Comparison of ENCODE assay signal across 8 mouse cellular contexts in genomic region chrX:121232142-121233000, GRCm38 (mm10).
DNase-seq lines count a peak whose midpoint lies in the region; ATAC-seq and TF ChIP-seq lines count a peak whose summit lies in the region.

No protein-coding gene starts in this region.

- no peaks in the 10 kb centered on the region for H3K4me1 ChIP-seq in lung, embryonic 14.5 days (ENCODE audit: insufficient read depth)
- H3K4me1 ChIP-seq in embryonic facial prominence, embryonic 14.5 days (ENCODE audit: control insufficient read depth, insufficient read depth, low read length): no peaks in the 10 kb centered on the region
- no peaks in the 10 kb centered on the region for H3K4me1 ChIP-seq in limb, embryonic 11.5 days (ENCODE audit: control insufficient read depth, insufficient read depth, low read length)
- H3K4me1 ChIP-seq in stomach, embryonic 16.5 days (ENCODE audit: control insufficient read depth, insufficient read depth, low read length): no peaks in the 10 kb centered on the region
- no peaks in the 10 kb centered on the region for H3K4me1 ChIP-seq in liver, embryonic 12.5 days

- no peak overlapping the region for H3K4me2 ChIP-seq in lung, embryonic 14.5 days
- no peak overlapping the region for H3K4me2 ChIP-seq in embryonic facial prominence, embryonic 14.5 days (ENCODE audit: low read depth, low read length)
- H3K4me2 ChIP-seq in limb, embryonic 11.5 days (ENCODE audit: low read depth, severe bottlenecking): no peak overlapping the region
- no peak overlapping the region for H3K4me2 ChIP-seq in stomach, embryonic 16.5 days (ENCODE audit: low read depth, low read length)
- no peak overlapping the region for H3K4me2 ChIP-seq in liver, embryonic 12.5 days

- H3K27ac ChIP-seq in lung, embryonic 14.5 days (ENCODE audit: low read depth): no peak overlapping the region
- no peak overlapping the region for H3K27ac ChIP-seq in embryonic facial prominence, embryonic 14.5 days (replicated peaks; ENCODE audit: low read depth, low read length)
- H3K27ac ChIP-seq in limb, embryonic 11.5 days (replicated peaks; ENCODE audit: low read depth, low read length): no peak overlapping the region
- H3K27ac ChIP-seq in stomach, embryonic 16.5 days (ENCODE audit: low read length): no peak overlapping the region
- no peak overlapping the region for H3K27ac ChIP-seq in liver, embryonic 12.5 days

- H3K4me3 ChIP-seq in lung, embryonic 14.5 days (ENCODE audit: low read depth, low read length): no peak overlapping the region
- H3K4me3 ChIP-seq in embryonic facial prominence, embryonic 14.5 days (ENCODE audit: low read depth, low read length): no peak overlapping the region
- no peak overlapping the region for H3K4me3 ChIP-seq in limb, embryonic 11.5 days (ENCODE audit: low read depth, low read length)
- no peak overlapping the region for H3K4me3 ChIP-seq in stomach, embryonic 16.5 days (replicated peaks; ENCODE audit: low read length)
- H3K4me3 ChIP-seq in liver, embryonic 12.5 days: no peak overlapping the region

- H3K9me3 ChIP-seq in lung, embryonic 14.5 days (ENCODE audit: low read depth, low read length): no peaks in the 10 kb centered on the region
- no peaks in the 10 kb centered on the region for H3K9me3 ChIP-seq in embryonic facial prominence, embryonic 14.5 days (ENCODE audit: control insufficient read depth, low read length)
- no peaks in the 10 kb centered on the region for H3K9me3 ChIP-seq in limb, embryonic 11.5 days (ENCODE audit: control insufficient read depth, low read length)
- H3K9me3 ChIP-seq in stomach, embryonic 16.5 days (replicated peaks; ENCODE audit: control insufficient read depth, low read length): no peaks in the 10 kb centered on the region
- H3K9me3 ChIP-seq in liver, embryonic 12.5 days (replicated peaks): no peaks in the 10 kb centered on the region

- H3K9ac ChIP-seq in lung, embryonic 14.5 days: no peak overlapping the region
- H3K9ac ChIP-seq in embryonic facial prominence, embryonic 14.5 days (ENCODE audit: low read depth, low read length): no peak overlapping the region
- no peak overlapping the region for H3K9ac ChIP-seq in limb, embryonic 11.5 days (ENCODE audit: low read length)
- H3K9ac ChIP-seq in stomach, embryonic 16.5 days (ENCODE audit: low read length): no peak overlapping the region
- no peak overlapping the region for H3K9ac ChIP-seq in liver, embryonic 12.5 days

- H3K36me3 ChIP-seq in lung, embryonic 14.5 days (ENCODE audit: insufficient read depth): no peaks in the 10 kb centered on the region
- no peaks in the 10 kb centered on the region for H3K36me3 ChIP-seq in embryonic facial prominence, embryonic 14.5 days (ENCODE audit: control insufficient read depth, insufficient read depth, low read length)
- H3K36me3 ChIP-seq in limb, embryonic 11.5 days (ENCODE audit: control insufficient read depth, insufficient read depth, low read length): no peaks in the 10 kb centered on the region
- no peaks in the 10 kb centered on the region for H3K36me3 ChIP-seq in stomach, embryonic 16.5 days (ENCODE audit: control insufficient read depth, insufficient read depth, low read length)
- no peaks in the 10 kb centered on the region for H3K36me3 ChIP-seq in liver, embryonic 12.5 days

- ATAC-seq in lung, embryonic 14.5 days (ENCODE audit: insufficient read depth): peak; percentile 88; the same call in 1 of the 2 replicates
- peak; percentile 95 for ATAC-seq in embryonic facial prominence, embryonic 14.5 days (ENCODE audit: low read depth)
- ATAC-seq in limb, embryonic 11.5 days (ENCODE audit: insufficient number of reproducible peaks, low FRiP score, low TSS enrichment, low read depth): peak; percentile 84; the same call in 1 of the 2 replicates
- peak; percentile 69; the same call in 1 of the 2 replicates for ATAC-seq in stomach, embryonic 16.5 days (ENCODE audit: insufficient read depth, low FRiP score)
- no peak for ATAC-seq in liver, embryonic 12.5 days

- TF ChIP-seq CTCF in lung, embryonic 14.5 days (IDR thresholded peaks at IDR 0.05; ENCODE audit: low read depth): no peak

- DNase-seq in lung, embryonic 14.5 days: peak; percentile 36
- DNase-seq in lung, postnatal 4 days: no peak
- peak; percentile 83 for DNase-seq in embryonic facial prominence, embryonic 14.5 days (ENCODE audit: low spot score)
- DNase-seq in limb, embryonic 11.5 days (ENCODE audit: low spot score): peak; percentile 25
- no peak for DNase-seq in thymus, postnatal 14 days
- DNase-seq in right cerebral cortex, adult 18-20 months: no peak

- H3K27me3 ChIP-seq in lung, embryonic 14.5 days (ENCODE audit: insufficient read depth, low read length): no peaks in the 10 kb centered on the region
- no peaks in the 10 kb centered on the region for H3K27me3 ChIP-seq in embryonic facial prominence, embryonic 14.5 days (replicated peaks; ENCODE audit: control insufficient read depth, insufficient read depth, low read length)
- no peaks in the 10 kb centered on the region for H3K27me3 ChIP-seq in limb, embryonic 11.5 days (ENCODE audit: control insufficient read depth, insufficient read depth, low read length)
- no peaks in the 10 kb centered on the region for H3K27me3 ChIP-seq in stomach, embryonic 16.5 days (ENCODE audit: control insufficient read depth, insufficient read depth, low read length)
- no peaks in the 10 kb centered on the region for H3K27me3 ChIP-seq in liver, embryonic 12.5 days (replicated peaks)

- WGBS in lung, embryonic 14.5 days: 46% methylated on average over 3 of the region's 3 CpGs
- WGBS in embryonic facial prominence, embryonic 14.5 days: 36% methylated on average over 3 of the region's 3 CpGs
- WGBS in limb, embryonic 11.5 days: 39% methylated on average over 3 of the region's 3 CpGs
- WGBS in stomach, embryonic 16.5 days: 35% methylated on average over 3 of the region's 3 CpGs
- 36% methylated on average over 3 of the region's 3 CpGs for WGBS in liver, embryonic 12.5 days (ENCODE audit: insufficient replicate concordance)

Comparison
In these comparisons a context has a peak if more than half of its experiments do, and no peak if none do; other contexts are left out.
1. DNase-seq: peak in lung, embryonic 14.5 days (single experiment), embryonic facial prominence, embryonic 14.5 days (single experiment) and limb, embryonic 11.5 days (single experiment); none in lung, postnatal 4 days (0 of 2), thymus, postnatal 14 days (single experiment) and right cerebral cortex, adult 18-20 months (single experiment).